8 mouse cellular contexts compared by ENCODE assay signal in genomic region chr11:21569002-21569401, GRCm38 (mm10). TPM values are rescaled to one million over a fixed set of nuclear protein-coding genes. Genes with fewer than 3 reads are reported as not detected.
DNase-seq lines count a peak whose midpoint lies in the region; ATAC-seq and TF ChIP-seq lines count a peak whose summit lies in the region.

No protein-coding gene starts in this region.

- WGBS in lung, postnatal 0 days, result 46% methylated on average over 5 of the region's 5 CpGs
- 59% methylated on average over 5 of the region's 5 CpGs for WGBS in neural tube, embryonic 15.5 days

- TF ChIP-seq CTCF in gastrocnemius, adult 2 months (IDR thresholded peaks at IDR 0.05), result no peak
- no peak for TF ChIP-seq CTCF in lung, postnatal 0 days (IDR thresholded peaks at IDR 0.05)

- peaks cover 2% of the 10 kb centered on the region; the same call in 1 of the 2 replicates for H3K4me1 ChIP-seq in lung, postnatal 0 days (ENCODE audit: insufficient read depth, low read depth, low read length)
- H3K4me1 ChIP-seq in neural tube, embryonic 15.5 days, result peaks cover 27% of the 10 kb centered on the region

- H3K9ac ChIP-seq in lung, postnatal 0 days (replicated peaks; ENCODE audit: low read depth), result no peak overlapping the region
- no peak overlapping the region for H3K9ac ChIP-seq in neural tube, embryonic 15.5 days (replicated peaks)

- ATAC-seq in lung, postnatal 0 days, result no peak
- 0 out of 4 replicates have a peak, but pooled peaks have one; percentile 17 to 18 for ATAC-seq in hematopoietic stem cell, adult 5-6 weeks (replicated peaks in 1 of 2; ENCODE audit: insufficient read depth in 1 of 2, low FRiP score in 2 of 2, low TSS enrichment in 1 of 2, low read depth in 1 of 2, poor library complexity in 2 of 2, severe bottlenecking in 2 of 2)
- no peak for ATAC-seq in neural tube, embryonic 15.5 days (ENCODE audit: low FRiP score)

- H3K4me3 ChIP-seq in gastrocnemius, adult 2 months, result peak overlapping the region; percentile 92
- no peak overlapping the region for H3K4me3 ChIP-seq in lung, postnatal 0 days (ENCODE audit: low read depth, low read length)
- H3K4me3 ChIP-seq in neural tube, embryonic 15.5 days (replicated peaks), result no peak overlapping the region

- no peak for DNase-seq in gastrocnemius, adult 2 months
- no peak for DNase-seq in gastrocnemius, adult 8-10 months (ENCODE audit: low spot score in 2 of 2)
- DNase-seq in lung, postnatal 0 days (ENCODE audit: low spot score), result no peak
- DNase-seq in lung, postnatal 25 days (ENCODE audit: low spot score), result no peak
- no peak for DNase-seq in embryo, embryonic 10 days (ENCODE audit: low spot score)
- no peak for DNase-seq in gastrocnemius, adult 18-20 months (ENCODE audit: low spot score)

- no peaks in the 10 kb centered on the region; the same call in 1 of the 2 replicates for H3K36me3 ChIP-seq in lung, postnatal 0 days (ENCODE audit: insufficient read depth, low read length)
- H3K36me3 ChIP-seq in neural tube, embryonic 15.5 days, result peaks cover 16% of the 10 kb centered on the region

- H3K9me3 ChIP-seq in lung, postnatal 0 days (ENCODE audit: low read length), result no peaks in the 10 kb centered on the region
- no peaks in the 10 kb centered on the region for H3K9me3 ChIP-seq in neural tube, embryonic 15.5 days (replicated peaks)

- H3K4me2 ChIP-seq in lung, postnatal 0 days (replicated peaks; ENCODE audit: low read depth, low read length), result 0 out of 2 replicates have a peak overlapping the region, but pooled peaks have one; percentile 5
- 0 out of 2 replicates have a peak overlapping the region, but pooled peaks have one; percentile 27 for H3K4me2 ChIP-seq in neural tube, embryonic 15.5 days

- intact Hi-C loops in gastrocnemius, adult 2 months (cut with DNase I), result loop anchor here (5.0 kb wide), 1 partner anchor 1928 kb away; the partner anchor contains the start of gene Ahsa2

- TF ChIP-seq EP300 in lung, postnatal 0 days (IDR thresholded peaks at IDR 0.05), result no peak

- H3K27me3 ChIP-seq in lung, postnatal 0 days (replicated peaks; ENCODE audit: insufficient read depth, low read length), result no peaks in the 10 kb centered on the region
- H3K27me3 ChIP-seq in neural tube, embryonic 15.5 days (replicated peaks), result no peaks in the 10 kb centered on the region

- peak overlapping the region; percentile 89 for H3K27ac ChIP-seq in gastrocnemius, adult 2 months
- H3K27ac ChIP-seq in lung, postnatal 0 days (ENCODE audit: low read length), result 0 out of 2 replicates have a peak overlapping the region, but pooled peaks have one; percentile 26
- H3K27ac ChIP-seq in neural tube, embryonic 15.5 days (replicated peaks), result 0 out of 2 replicates have a peak overlapping the region, but pooled peaks have one; percentile 39

RNA-seq across cellular contexts. Expression of gene Wdpcp, which starts 3.0 kb away (rescaled TPM):
- total RNA-seq in gastrocnemius, adult 2 months (2021), result 1 to 10 TPM; 1.1 to 2.5 TPM
- 1 to 10 TPM; 2.0 to 2.6 (median 2.2) TPM for total RNA-seq in gastrocnemius, adult 8-10 months (2022)
- 5.0 and 9.0 TPM in 2 replicates for polyA plus RNA-seq in lung, postnatal 0 days (2015; fragmentation: Nextera tagmentation; extraction: Ambion mirVana)
- total RNA-seq in hematopoietic stem cell, adult 5-6 weeks (2017), result 12.5 TPM in 2 replicates
- polyA plus RNA-seq in neural tube, embryonic 15.5 days (2015; fragmentation: Nextera tagmentation; extraction: Ambion mirVana), result 8.2 and 9.6 TPM in 2 replicates
- 1 to 10 TPM; 2.4 TPM for total RNA-seq in gastrocnemius, adult 18-20 months (2021)

RNA-seq across cellular contexts. Expression of gene Mdh1, which starts 3.2 kb away (rescaled TPM):
- 1,000 to 10,000 TPM in 1 of 2 experiments, 100 to 1,000 TPM in 1; 495 to 1,053 TPM for total RNA-seq in gastrocnemius, adult 2 months (2021)
- total RNA-seq in gastrocnemius, adult 8-10 months (2022), result 100 to 1,000 TPM; 543 to 687 (median 612) TPM
- 205 and 221 TPM in 2 replicates for polyA plus RNA-seq in lung, postnatal 0 days (2015; fragmentation: Nextera tagmentation; extraction: Ambion mirVana)
- 99.2 and 183 TPM in 2 replicates for total RNA-seq in hematopoietic stem cell, adult 5-6 weeks (2017)
- 647 and 664 TPM in 2 replicates for polyA plus RNA-seq in neural tube, embryonic 15.5 days (2015; fragmentation: Nextera tagmentation; extraction: Ambion mirVana)
- total RNA-seq in gastrocnemius, adult 18-20 months (2021), result 100 to 1,000 TPM; 715 to 809 TPM

Comparison
In these comparisons a context has a peak if more than half of its experiments do, and no peak if none do; other contexts are left out.
1. H3K27ac ChIP-seq: peak in every context shown above with its lines; median percentile 89 in gastrocnemius, adult 2 months; 39 in neural tube, embryonic 15.5 days; 26 in lung, postnatal 0 days.
2. ATAC-seq: peak in hematopoietic stem cell, adult 5-6 weeks (2 of 2); none in lung, postnatal 0 days (single experiment) and neural tube, embryonic 15.5 days (single experiment).